Mouse (Mus musculus): ENCODE results near the gene 2810408A11Rik.
"Not testable (repeated sequence)": the region's sequence is repeated elsewhere in the genome, so short reads cannot be mapped to it uniquely, and the experiment has no call there.

2810408A11Rik gene

GRCm38 (mm10) chr11:69883066-69883465 lies 17.7 kb downstream of the 2810408A11Rik start:
- intact Hi-C loops (cut with DNase I): no loop called here

GRCm38 (mm10) chr11:69881787-69882670 lies 18.8 kb downstream of the 2810408A11Rik start:
- intact Hi-C loops (cut with DNase I): no loop called here

- intact Hi-C loops (cut with DNase I): no loop called here
Measured at GRCm38 (mm10) chr11:69880853-69881603, 19.8 kb downstream of the 2810408A11Rik start, which contains the start of gene Kctd11. Gene Kctd11 (minus strand): TSS chr11:69881406.

- intact Hi-C loops (cut with DNase I): no loop called here
Measured at GRCm38 (mm10) chr11:69880506-69880852, 20.3 kb downstream of the 2810408A11Rik start.

GRCm38 (mm10) chr11:69879711-69880110 lies 21.1 kb downstream of the 2810408A11Rik start:
- intact Hi-C loops (cut with DNase I): loop anchor here (5.0 kb wide), 2 partner anchors 72 to 112 kb away; partner anchors contain the start of genes Tmem102 and Zbtb4

GRCm38 (mm10) chr11:69878952-69879351 lies 21.8 kb downstream of the 2810408A11Rik start:
- intact Hi-C loops (cut with DNase I): loop anchor here (5.0 kb wide), 2 partner anchors 72 to 112 kb away; partner anchors contain the start of genes Tmem102 and Zbtb4

- intact Hi-C loops (cut with DNase I): loop anchor here (5.0 kb wide), 2 partner anchors 71 to 111 kb away; partner anchors contain the start of genes Tmem102 and Zbtb4
Measured at GRCm38 (mm10) chr11:69878399-69878798, 22.4 kb downstream of the 2810408A11Rik start.

- intact Hi-C loops (cut with DNase I): loop anchor here (5.0 kb wide), 2 partner anchors 71 to 111 kb away; partner anchors contain the start of genes Tmem102 and Zbtb4
Measured at GRCm38 (mm10) chr11:69877878-69878277, 22.9 kb downstream of the 2810408A11Rik start, which contains the start of gene Tmem95. Gene Tmem95 (minus strand): TSS chr11:69878018.

- intact Hi-C loops (cut with DNase I): loop anchor here (5.0 kb wide), 2 partner anchors 70 to 110 kb away; partner anchors contain the start of genes Tmem102 and Zbtb4
Measured at GRCm38 (mm10) chr11:69876867-69877266, 23.9 kb downstream of the 2810408A11Rik start.

- intact Hi-C loops (cut with DNase I): loop anchor here (5.0 kb wide), 2 partner anchors 69 to 109 kb away; partner anchors contain the start of genes Tmem102 and Zbtb4
Measured at GRCm38 (mm10) chr11:69876186-69876585, 24.6 kb downstream of the 2810408A11Rik start.

GRCm38 (mm10) chr11:69872451-69872850 lies 28.3 kb downstream of the 2810408A11Rik start:
- intact Hi-C loops (cut with DNase I): no loop called here

GRCm38 (mm10) chr11:69871822-69872221 lies 29.0 kb downstream of the 2810408A11Rik start:
- intact Hi-C loops (cut with DNase I): no loop called here

GRCm38 (mm10) chr11:69870289-69871069 lies 30.3 kb downstream of the 2810408A11Rik start:
- intact Hi-C loops (cut with DNase I): no loop called here

- intact Hi-C loops (cut with DNase I): no loop called here
Measured at GRCm38 (mm10) chr11:69867335-69867734, 33.5 kb downstream of the 2810408A11Rik start.

GRCm38 (mm10) chr11:69865561-69865960 lies 35.2 kb downstream of the 2810408A11Rik start:
- intact Hi-C loops (cut with DNase I): no loop called here

GRCm38 (mm10) chr11:69864138-69864860 lies 36.5 kb downstream of the 2810408A11Rik start:
- intact Hi-C loops (cut with DNase I): no loop called here

- intact Hi-C loops (cut with DNase I): not testable (repeated sequence)
Measured at GRCm38 (mm10) chr11:69863729-69864128, 37.1 kb downstream of the 2810408A11Rik start.

- intact Hi-C loops (cut with DNase I): no loop called here
Measured at GRCm38 (mm10) chr11:69858113-69858998, 42.4 kb downstream of the 2810408A11Rik start, which contains the start of gene Tnk1. Gene Tnk1 (minus strand): TSS chr11:69858730.

GRCm38 (mm10) chr11:69855347-69855746 lies 45.4 kb downstream of the 2810408A11Rik start:
- intact Hi-C loops (cut with DNase I): no loop called here

All from adrenal gland (tissue).